Mouse (Mus musculus) MEL (cell line): ENCODE data around the gene Acvrl1.

Source experiments
- CTCF ChIP-seq, 3 experiments: IDR thresholded peaks in 2 of 3; conservative IDR thresholded peaks in 1 of 3; 2 replicates each; pipeline ENCODE4 v1.5.1; 2011 to 2012; ENCODE audit warnings: low read length in 3 of 3, low read depth in 2 of 3, mild to moderate bottlenecking in 2 of 3, improper control_type of control experiment in 1 of 3, inconsistent platforms in 1 of 3, mixed read lengths in 1 of 3, moderate library complexity in 1 of 3; ENCODE audit not compliant: control insufficient read depth in 1 of 3, insufficient read depth in 1 of 3, poor library complexity in 1 of 3, severe bottlenecking in 1 of 3
- ELF1 ChIP-seq: IDR thresholded peaks from 2 replicates; pipeline ENCODE4 v1.6.1; 2014; ENCODE audit warnings: low read depth, mild to moderate bottlenecking, inconsistent platforms, low read length, improper control_type of control experiment, moderate library complexity
- GATA1 ChIP-seq: IDR thresholded peaks from 2 replicates; pipeline ENCODE4 v1.6.1; 2011; ENCODE audit warnings: low read depth, low read length, improper control_type of control experiment
- MAX ChIP-seq: IDR thresholded peaks from 2 replicates; pipeline ENCODE4 v1.6.1; 2011; ENCODE audit warnings: low read length, improper control_type of control experiment
- MXI1 ChIP-seq: IDR thresholded peaks from 2 replicates; pipeline ENCODE4 v1.6.1; 2011; ENCODE audit warnings: mild to moderate bottlenecking, low read depth, low read length, improper control_type of control experiment
- POLR2A ChIP-seq, 2 experiments: IDR thresholded peaks; 2 replicates each; pipeline ENCODE4 v1.6.1; 2011 to 2012; ENCODE audit warnings: low read length in 2 of 2, mild to moderate bottlenecking in 2 of 2, control low read depth in 1 of 2, improper control_type of control experiment in 1 of 2, low read depth in 1 of 2, moderate library complexity in 1 of 2; ENCODE audit not compliant: control insufficient read depth in 1 of 2, insufficient read depth in 1 of 2, poor library complexity in 1 of 2
- RCOR1 ChIP-seq: IDR thresholded peaks from 2 replicates; pipeline ENCODE4 v1.6.1; 2012; ENCODE audit warnings: low read depth, mild to moderate bottlenecking, inconsistent platforms, low read length, improper control_type of control experiment
- TCF12 ChIP-seq: IDR thresholded peaks from 2 replicates; pipeline ENCODE4 v1.6.1; 2014; ENCODE audit warnings: low read depth, mild to moderate bottlenecking, inconsistent platforms, low read length, improper control_type of control experiment, moderate library complexity
- ZKSCAN1 ChIP-seq: IDR thresholded peaks from 2 replicates; pipeline ENCODE4 v1.6.1; 2012; ENCODE audit warnings: low read depth, mild to moderate bottlenecking, inconsistent platforms, low read length, improper control_type of control experiment, moderate library complexity

- TF ChIP-seq GATA1 (no peak), MAX (no peak), CTCF (IDR thresholded peaks at IDR 0.05 in 2 of 3, conservative IDR thresholded peaks at IDR 0.05 in 1 of 3; ENCODE audit: control insufficient read depth in 1 of 3, insufficient read depth in 1 of 3, low read depth in 2 of 3, low read length in 3 of 3, poor library complexity in 1 of 3, severe bottlenecking in 1 of 3) (no peak), POLR2A (IDR thresholded peaks at IDR 0.05; ENCODE audit: control insufficient read depth in 1 of 2, insufficient read depth in 1 of 2, low read depth in 1 of 2, low read length in 2 of 2, poor library complexity in 1 of 2) (no peak), TCF12 (no peak), ELF1 (no peak), RCOR1 (no peak), ZKSCAN1 (no peak), MXI1 (no peak)
Measured at GRCm38 (mm10) chr15:101184300-101184699, 56.0 kb downstream of the Acvrl1 start.
